In genomic region chr8:94387785-94388184, GRCm38 (mm10) we compare ENCODE assay signal across 8 mouse cellular contexts. TPM values are rescaled to one million over a fixed set of nuclear protein-coding genes. Genes with fewer than 3 reads are reported as not detected.
DNase-seq lines count a peak whose midpoint lies in the region; ATAC-seq lines count a peak whose summit lies in the region.

No protein-coding gene starts in this region.

- peak overlapping the region; percentile 89 for H3K4me2 ChIP-seq in forebrain, embryonic 11.5 days (ENCODE audit: low read depth, low read length, severe bottlenecking)
- peak overlapping the region; percentile 92 for H3K4me2 ChIP-seq in liver, embryonic 13.5 days

- peak overlapping the region; percentile 93 for H3K4me3 ChIP-seq in heart, embryonic 10.5 days
- H3K4me3 ChIP-seq in forebrain, embryonic 11.5 days (ENCODE audit: low read depth, low read length), result peak overlapping the region; percentile 84
- peak overlapping the region; percentile 95 for H3K4me3 ChIP-seq in liver, embryonic 13.5 days (replicated peaks)

- DNase-seq in heart, embryonic 10.5 days (ENCODE audit: low spot score), result no peak
- DNase-seq in heart, postnatal 25 days (ENCODE audit: low spot score), result no peak
- DNase-seq in 416B (ENCODE audit: low read depth), result peak; percentile 28
- DNase-seq in forebrain, embryonic 11.5 days (ENCODE audit: low spot score), result no peak
- DNase-seq in liver, embryonic 13.5 days, result no peak
- no peak for DNase-seq in frontal cortex, postnatal 25 days (ENCODE audit: low spot score in 2 of 2)
- DNase-seq in thymus, postnatal 14 days, result no peak

- no peaks in the 10 kb centered on the region for H3K27me3 ChIP-seq in heart, embryonic 10.5 days (ENCODE audit: insufficient read depth, poor library complexity, severe bottlenecking)
- no peaks in the 10 kb centered on the region for H3K27me3 ChIP-seq in forebrain, embryonic 11.5 days (ENCODE audit: control insufficient read depth, insufficient read depth, low read length)
- H3K27me3 ChIP-seq in liver, embryonic 13.5 days, result no peaks in the 10 kb centered on the region

- intact Hi-C loops in heart, postnatal 25 days (cut with DNase I), result loop anchor here (2.0 kb wide), 1 partner anchor 31 kb away; no protein-coding TSS in a partner anchor

- WGBS in heart, embryonic 10.5 days, result 35% methylated on average over 6 of the region's 6 CpGs
- WGBS in forebrain, embryonic 11.5 days, result 43% methylated on average over 6 of the region's 6 CpGs
- WGBS in liver, embryonic 13.5 days (ENCODE audit: insufficient replicate concordance), result 36% methylated on average over 6 of the region's 6 CpGs

- no peak for ATAC-seq in forebrain, embryonic 11.5 days (replicated peaks; ENCODE audit: low FRiP score)
- no peak for ATAC-seq in liver, embryonic 13.5 days (ENCODE audit: low read depth)
- ATAC-seq in granulocyte monocyte progenitor cell, adult 5-6 weeks (replicated peaks; ENCODE audit: poor library complexity, severe bottlenecking), result no peak

- H3K9ac ChIP-seq in forebrain, embryonic 11.5 days (ENCODE audit: low read length), result peak overlapping the region; percentile 94
- H3K9ac ChIP-seq in liver, embryonic 13.5 days, result peak overlapping the region; percentile 98

- H3K9me3 ChIP-seq in heart, embryonic 10.5 days, result no peaks in the 10 kb centered on the region
- no peaks in the 10 kb centered on the region for H3K9me3 ChIP-seq in forebrain, embryonic 11.5 days (ENCODE audit: control insufficient read depth, low read length)
- H3K9me3 ChIP-seq in liver, embryonic 13.5 days (replicated peaks), result no peaks in the 10 kb centered on the region

- H3K36me3 ChIP-seq in heart, embryonic 10.5 days, result peaks cover 37% of the 10 kb centered on the region
- H3K36me3 ChIP-seq in forebrain, embryonic 11.5 days (ENCODE audit: control insufficient read depth, insufficient read depth, low read length), result peaks cover 15% of the 10 kb centered on the region
- peaks cover 45% of the 10 kb centered on the region for H3K36me3 ChIP-seq in liver, embryonic 13.5 days

- H3K4me1 ChIP-seq in heart, embryonic 10.5 days, result peaks cover 18% of the 10 kb centered on the region
- H3K4me1 ChIP-seq in forebrain, embryonic 11.5 days (replicated peaks; ENCODE audit: control insufficient read depth, insufficient read depth, low read length), result peaks cover 6% of the 10 kb centered on the region
- peaks cover 55% of the 10 kb centered on the region for H3K4me1 ChIP-seq in liver, embryonic 13.5 days (replicated peaks)

- H3K27ac ChIP-seq in heart, embryonic 10.5 days, result peak overlapping the region; percentile 98
- no peak overlapping the region for H3K27ac ChIP-seq in forebrain, embryonic 11.5 days (ENCODE audit: low read depth, low read length)
- H3K27ac ChIP-seq in liver, embryonic 13.5 days, result peak overlapping the region; percentile 98

RNA-seq across cellular contexts. Expression of gene Herpud1, which starts 1.5 kb away (rescaled TPM):
- polyA plus RNA-seq in heart, embryonic 10.5 days (2016; fragmentation: Nextera tagmentation; extraction: Ambion mirVana), result 75.5 and 90.8 TPM in 2 replicates
- total RNA-seq in heart, postnatal 25 days (2021), result 100 to 1,000 TPM; 180 to 257 TPM
- polyA plus RNA-seq in forebrain, embryonic 11.5 days (2014; fragmentation: Nextera tagmentation; extraction: Ambion mirVana), result 52.6 and 56.9 TPM in 2 replicates
- 78.4 and 84.2 TPM in 2 replicates for polyA plus RNA-seq in liver, embryonic 13.5 days (2015; fragmentation: Nextera tagmentation; extraction: Ambion mirVana)
- total RNA-seq in granulocyte monocyte progenitor cell, adult 5-6 weeks (2014; fragmentation: Nextera tagmentation), result 81.6 and 83.0 TPM in 2 replicates
- total RNA-seq in granulocyte monocyte progenitor cell, adult 5-6 weeks (2017), result 80.3 and 95.4 TPM in 2 replicates

RNA-seq across cellular contexts. Expression of gene Nlrc5, which starts 46.4 kb away (rescaled TPM):
- not detected in 2 replicates for polyA plus RNA-seq in heart, embryonic 10.5 days (2016; fragmentation: Nextera tagmentation; extraction: Ambion mirVana)
- 1 to 10 TPM in 1 of 2 experiments, under 1 TPM in 1; 0.49 to 1.7 TPM for total RNA-seq in heart, postnatal 25 days (2021)
- 0.09 and 0.51 TPM in 2 replicates for polyA plus RNA-seq in forebrain, embryonic 11.5 days (2014; fragmentation: Nextera tagmentation; extraction: Ambion mirVana)
- 0.06 and 0.07 TPM in 2 replicates for polyA plus RNA-seq in liver, embryonic 13.5 days (2015; fragmentation: Nextera tagmentation; extraction: Ambion mirVana)
- total RNA-seq in granulocyte monocyte progenitor cell, adult 5-6 weeks (2014; fragmentation: Nextera tagmentation), result 35.8 and 43.0 TPM in 2 replicates
- total RNA-seq in granulocyte monocyte progenitor cell, adult 5-6 weeks (2017), result 19.3 and 19.4 TPM in 2 replicates

RNA-seq across cellular contexts. Expression of gene Slc12a3, which starts 58.8 kb away (rescaled TPM):
- polyA plus RNA-seq in heart, embryonic 10.5 days (2016; fragmentation: Nextera tagmentation; extraction: Ambion mirVana), result 0.06 TPM in 1 of 2 replicates, not detected in the other
- total RNA-seq in heart, postnatal 25 days (2021), result under 1 TPM; 0.14 to 0.26 TPM
- polyA plus RNA-seq in forebrain, embryonic 11.5 days (2014; fragmentation: Nextera tagmentation; extraction: Ambion mirVana), result not detected in 2 replicates
- not detected in 2 replicates for polyA plus RNA-seq in liver, embryonic 13.5 days (2015; fragmentation: Nextera tagmentation; extraction: Ambion mirVana)
- total RNA-seq in granulocyte monocyte progenitor cell, adult 5-6 weeks (2014; fragmentation: Nextera tagmentation), result not detected in 2 replicates
- 0.26 TPM in 1 of 2 replicates, not detected in the other for total RNA-seq in granulocyte monocyte progenitor cell, adult 5-6 weeks (2017)
